Mouse (Mus musculus) CD4-positive, CD25-positive, alpha-beta regulatory T cell, adult 2 months (primary cell): ENCODE results near the gene Slc25a17.
A peak's percentile ranks its signal among the peaks of the same experiment; 100 is the strongest.

Experiments used
- DNase-seq: peaks from one replicate; pipeline ENCODE4 v3.0.0-alpha.2; 2012; ENCODE audit warnings: low read depth, low spot score

The Slc25a17 gene

GRCm38 (mm10) chr15:81360345-81361021 is at the start of gene Slc25a17:
Slc25a17 (minus strand) TSS chr15:81360812.
- peak; percentile 96 for DNase-seq

DNA sequence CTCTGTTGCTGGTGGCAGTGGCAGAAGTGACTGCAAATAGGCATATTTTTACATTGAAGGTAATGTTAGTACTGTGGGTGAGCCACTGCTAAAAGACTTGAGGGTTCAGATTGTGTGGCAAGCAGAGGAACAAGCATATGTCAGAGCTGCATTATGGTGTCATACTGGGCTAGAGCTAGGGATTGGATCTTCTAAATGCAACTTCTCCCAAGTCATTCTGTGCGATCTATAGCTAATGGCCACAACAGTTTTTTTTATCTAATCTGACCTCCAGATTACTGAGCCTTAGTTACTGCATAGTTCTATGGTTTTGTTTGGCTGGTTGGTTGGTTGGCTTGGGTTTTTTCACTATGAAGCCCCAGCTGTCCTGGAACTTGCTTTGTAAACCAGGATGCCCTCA is 47.6 kb upstream of the Slc25a17 start, which contains the start of gene Dnajb7:
TSS of gene Dnajb7 (minus strand) at position 101 of the 400 bp plus-strand sequence.
- DNase-seq, result no peak

DNA sequence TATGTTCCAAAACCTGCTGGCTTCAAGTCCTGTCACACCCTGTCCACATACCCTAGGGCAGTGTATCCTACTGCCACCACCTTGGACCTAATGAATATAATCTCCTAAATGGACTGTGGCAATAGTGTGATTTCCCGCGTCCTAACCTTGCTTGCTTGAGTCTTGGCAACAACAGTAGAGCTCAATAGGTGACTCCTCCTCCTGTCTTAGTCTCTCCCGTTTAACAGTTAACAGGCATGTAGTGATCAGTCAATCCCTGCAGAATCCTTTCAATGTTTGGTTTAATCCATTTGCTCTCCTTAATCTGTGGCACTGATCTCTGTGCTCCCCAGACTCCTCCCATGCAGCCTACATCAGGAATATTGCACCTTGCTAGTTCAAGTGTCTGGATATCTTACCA is 44.4 kb upstream of the Slc25a17 start:
- DNase-seq, result no peak

DNA sequence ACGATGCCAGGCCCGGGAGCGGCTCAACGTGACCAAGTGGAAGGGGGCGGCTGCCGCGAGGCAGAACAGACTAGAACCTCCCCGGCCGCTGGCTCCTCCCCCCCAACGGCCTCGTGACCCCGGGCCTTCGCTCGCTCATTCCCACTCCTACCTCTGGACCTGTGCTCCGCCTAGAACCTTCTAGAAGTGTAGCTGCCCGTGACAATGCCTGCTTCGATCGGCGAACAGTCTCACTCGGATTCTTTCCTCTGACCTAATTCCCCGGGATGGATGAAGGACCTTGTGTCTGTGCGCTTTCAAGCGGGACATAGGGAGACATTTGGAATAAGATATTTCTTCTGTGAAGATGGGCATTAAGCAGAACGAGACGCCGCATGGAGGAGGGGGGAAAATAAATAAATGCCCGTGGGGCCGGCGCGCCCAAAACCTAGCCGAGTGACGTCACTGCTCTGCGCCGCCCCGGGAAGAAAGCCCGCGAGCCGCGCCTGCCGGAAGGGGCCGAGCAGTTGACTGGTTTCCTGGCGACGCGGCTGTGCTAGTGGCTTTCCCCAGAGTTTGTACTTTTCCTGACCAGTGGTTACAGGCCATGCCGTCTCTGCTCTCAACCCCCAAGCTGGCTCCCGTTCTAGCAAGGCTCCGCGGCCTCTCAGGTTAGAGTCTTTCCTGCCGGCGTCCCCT is 39.2 kb upstream of the Slc25a17 start, which contains the start of the genes St13 and Xpnpep3:
TSS of gene St13 (minus strand) at position 440 of the 678 bp plus-strand sequence.
TSS of gene Xpnpep3 (plus strand) at position 501 of the 678 bp plus-strand sequence.
- DNase-seq, result peak; percentile 97

GRCm38 (mm10) chr15:81399297-81399637 is 38.7 kb upstream of the Slc25a17 start:
- no peak for DNase-seq

GRCm38 (mm10) chr15:81398189-81398588 is 37.6 kb upstream of the Slc25a17 start:
- no peak for DNase-seq

DNA sequence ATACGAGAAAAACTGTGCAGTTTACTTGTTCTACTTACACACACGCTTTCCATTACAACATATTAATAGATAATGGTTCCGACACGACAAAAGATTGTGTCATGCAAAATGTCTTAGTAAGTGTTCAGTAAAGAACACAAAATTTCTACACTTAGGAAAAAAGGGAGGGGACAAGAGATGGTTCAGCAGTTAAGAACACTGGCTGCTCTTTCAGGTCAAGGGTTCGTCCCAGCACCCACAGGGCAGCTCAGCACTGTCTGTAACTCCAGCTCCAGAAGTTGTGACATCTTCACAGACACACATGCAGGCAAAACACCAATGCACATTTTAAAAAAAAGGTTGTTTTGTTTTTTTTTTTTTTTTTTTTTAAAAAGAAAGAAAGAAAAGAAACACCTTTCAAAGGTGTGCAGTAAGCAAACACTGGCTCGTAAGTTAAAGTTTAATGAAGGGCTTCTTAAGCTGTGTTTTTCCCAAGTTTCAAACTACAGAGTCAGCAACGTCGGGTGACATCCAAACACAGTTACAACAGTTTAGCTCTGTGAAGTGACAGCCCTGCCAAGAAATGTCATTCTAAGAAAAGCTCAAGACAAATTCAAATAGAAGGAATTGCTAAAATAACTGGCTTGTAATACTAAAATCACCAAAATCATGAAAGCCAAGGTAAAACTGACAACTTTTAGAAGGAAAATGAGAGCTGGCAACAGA is 33.8 kb upstream of the Slc25a17 start:
- no peak for DNase-seq

- DNase-seq, result peak; percentile 49
These were observed 32.4 kb upstream of the Slc25a17 start for GRCm38 (mm10) chr15:81392997-81393396.

DNA sequence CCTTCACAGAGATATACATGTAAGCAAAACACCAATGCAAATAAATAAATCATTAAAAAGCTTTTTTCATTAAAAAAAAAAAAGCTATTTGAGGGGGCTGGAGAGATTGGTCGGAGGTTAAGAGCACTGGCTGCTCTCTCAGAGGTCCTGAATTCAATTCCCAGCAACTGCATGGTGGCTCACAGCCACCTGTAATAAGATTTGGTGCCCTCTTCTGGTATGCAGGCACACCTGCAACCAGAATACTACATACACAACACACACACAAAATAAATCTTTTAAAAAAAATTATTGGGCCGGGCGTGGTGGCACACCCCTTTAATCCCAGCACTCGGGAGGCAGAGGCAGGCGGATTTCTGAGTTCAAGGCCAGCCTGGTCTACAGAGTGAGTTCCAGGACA is 25.7 kb upstream of the Slc25a17 start:
- DNase-seq, result no peak

DNA sequence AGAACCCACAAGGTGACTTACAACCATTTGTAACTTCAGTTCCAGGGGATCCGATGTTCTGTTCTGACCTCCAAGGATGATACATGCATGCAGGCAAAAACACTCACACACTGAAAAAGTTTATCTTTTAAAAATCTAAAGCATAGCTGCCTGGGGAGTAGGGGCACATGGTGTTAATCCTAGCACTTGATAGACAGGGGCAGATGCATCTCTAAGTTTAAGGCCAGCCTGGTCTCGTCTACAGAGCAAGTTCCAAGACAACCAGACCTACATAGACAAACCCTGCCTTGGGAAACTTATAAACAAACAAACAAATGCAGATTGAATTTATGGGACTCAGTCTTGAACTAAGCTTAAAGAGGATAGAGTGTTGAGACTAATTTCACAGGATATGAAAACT is 18.2 kb upstream of the Slc25a17 start:
- no peak for DNase-seq

GRCm38 (mm10) chr15:81374621-81375020 is 14.0 kb upstream of the Slc25a17 start:
- DNase-seq, result no peak

DNA sequence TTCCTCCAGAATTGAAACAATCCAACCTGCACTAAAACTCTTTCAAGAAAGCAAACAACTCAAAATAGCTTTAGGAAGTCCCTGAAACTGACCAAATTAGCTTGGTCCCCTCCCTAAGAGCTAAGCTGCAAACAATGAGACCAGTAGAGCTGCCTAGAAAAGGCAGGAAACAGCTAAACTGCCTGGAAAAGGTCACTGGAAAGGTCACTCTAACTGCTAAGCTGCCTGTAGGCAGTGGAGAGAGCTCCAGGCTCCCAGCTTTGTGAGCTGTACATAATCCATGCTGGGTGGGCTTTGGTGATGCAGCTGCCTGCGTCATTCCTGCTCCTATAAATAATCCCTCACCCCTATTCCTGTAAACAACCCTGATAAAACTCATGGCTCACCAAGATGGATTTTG is 9.7 kb upstream of the Slc25a17 start:
- DNase-seq, result no peak

DNA sequence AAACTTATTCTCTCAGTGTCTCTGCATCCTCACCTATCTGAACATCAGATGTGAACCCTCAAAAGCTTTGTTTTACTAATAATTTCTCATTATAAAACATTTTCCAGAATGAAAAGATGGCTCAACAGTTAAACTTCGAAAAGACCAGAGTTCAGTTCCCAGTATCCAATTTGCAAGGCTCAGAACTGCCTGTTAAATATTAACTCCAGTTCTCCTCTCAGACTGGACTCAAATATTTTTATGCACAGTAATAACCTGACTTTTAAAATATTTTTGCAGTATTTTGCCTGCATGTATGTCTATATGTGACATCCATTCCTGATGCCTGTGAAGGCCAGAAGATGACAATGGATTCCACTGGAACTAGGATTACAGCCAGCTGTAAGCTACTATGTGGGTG is 8.0 kb upstream of the Slc25a17 start:
- no peak for DNase-seq

GRCm38 (mm10) chr15:81366241-81366640 is 5.6 kb upstream of the Slc25a17 start:
- DNase-seq, result no peak

- no peak for DNase-seq
These were observed 4.6 kb upstream of the Slc25a17 start for GRCm38 (mm10) chr15:81365246-81365645.

DNA sequence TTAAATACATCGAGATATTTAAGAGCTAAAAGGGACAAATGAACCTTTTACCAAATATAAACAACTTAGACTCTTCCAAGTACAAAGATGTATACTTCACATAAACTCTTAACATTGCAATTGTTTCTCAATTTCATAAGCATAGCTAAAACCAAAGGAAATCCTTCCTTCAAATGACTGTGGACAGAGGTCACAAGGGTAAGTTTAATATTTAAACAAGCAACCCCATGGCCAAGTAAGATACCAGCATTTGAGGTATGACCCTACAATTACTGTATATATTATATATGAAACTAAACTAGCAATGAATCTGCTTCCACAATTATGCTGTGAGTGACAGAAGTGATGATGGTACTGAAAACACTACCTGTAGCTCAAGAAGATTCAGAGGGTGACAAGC is 3.7 kb upstream of the Slc25a17 start:
- DNase-seq, result no peak

GRCm38 (mm10) chr15:81362501-81362900 is 1.9 kb upstream of the Slc25a17 start:
- DNase-seq, result no peak

- no peak for DNase-seq
These were observed 904 bp upstream of the Slc25a17 start for GRCm38 (mm10) chr15:81361417-81362015.

GRCm38 (mm10) chr15:81361022-81361404 is 401 bp upstream of the Slc25a17 start:
- DNase-seq, result no peak

- no peak for DNase-seq
These were observed 1.2 kb downstream of the Slc25a17 start for GRCm38 (mm10) chr15:81359421-81359820.

DNA sequence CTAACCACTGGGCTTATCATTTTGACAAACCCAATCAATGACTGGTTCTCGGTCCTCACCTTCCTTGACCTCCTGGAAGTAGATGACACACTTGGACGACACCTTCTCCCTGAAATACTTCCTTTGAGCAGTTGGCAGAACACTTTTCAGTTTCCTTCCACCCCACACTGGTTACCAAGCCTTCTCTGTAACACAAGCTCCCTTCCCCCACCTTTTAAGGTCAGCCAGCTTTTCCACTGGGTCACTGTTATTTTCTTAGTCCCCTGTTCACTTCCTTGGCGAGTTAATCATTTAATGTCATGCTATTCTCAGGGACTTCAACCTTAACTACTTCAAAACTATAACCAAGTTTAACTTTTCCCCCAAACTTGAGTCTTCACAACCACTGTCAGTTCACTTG is 1.7 kb downstream of the Slc25a17 start:
- no peak for DNase-seq

- no peak for DNase-seq
These were observed 3.7 kb downstream of the Slc25a17 start for GRCm38 (mm10) chr15:81356946-81357345.
